Mouse (Mus musculus) E14TG2a.4 (cell line): Measurements from ENCODE around the gene Tmem30c.

ENCODE experiments used
- CTCF ChIP-seq: conservative IDR thresholded peaks from 2 replicates; pipeline ENCODE4 v1.5.1; 2014; ENCODE audit warnings: low read length
- NANOG ChIP-seq: IDR thresholded peaks from 2 replicates; pipeline ENCODE4 v1.6.1; 2014; ENCODE audit warnings: borderline replicate concordance, low read length, mixed read lengths
- POU5F1 ChIP-seq: IDR thresholded peaks from 2 replicates; pipeline ENCODE4 v1.6.1; 2014; ENCODE audit warnings: low read length, borderline replicate concordance

DNA sequence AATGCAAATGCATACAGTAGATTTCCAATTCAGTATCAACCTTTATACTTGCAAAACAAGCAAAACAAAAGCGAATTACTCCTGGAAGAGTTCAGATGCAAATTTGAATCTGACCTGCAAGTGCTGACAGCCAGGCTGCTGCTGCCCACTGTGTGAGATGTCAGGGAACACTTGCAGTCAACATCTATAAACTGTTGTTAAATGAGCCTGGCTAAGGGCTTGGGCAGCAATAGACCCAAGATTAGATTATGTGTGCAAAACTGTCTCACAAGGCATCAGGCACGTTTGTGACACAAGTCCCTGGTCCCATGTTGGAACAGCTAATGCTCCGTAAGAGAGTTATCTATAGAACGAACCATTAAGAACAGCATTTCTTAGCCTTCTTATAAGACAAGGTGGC, 369 bp downstream of the Tmem30c start:
- no peak for TF ChIP-seq CTCF
- TF ChIP-seq NANOG, result no peak
- TF ChIP-seq POU5F1, result no peak
